Mouse (Mus musculus) hindbrain, embryonic 13.5 days (tissue): ENCODE data around the gene Fry. TPM values are rescaled to one million over a fixed set of nuclear protein-coding genes. Genes with fewer than 3 reads are reported as not detected.

Experiments
- ATAC-seq: fragments of 200-750 bp; cut with Nextera tagmentation; 2 replicates; pipeline ENCODE4 v1.8.0; 2017; ENCODE audit warnings: moderate TSS enrichment; ENCODE audit not compliant: low FRiP score
- H3K27ac ChIP-seq: fragments of 300-500 bp; sonication (generic); 2 replicates; pipeline ENCODE4 v1.5.1; 2015; ENCODE audit warnings: inconsistent platforms, mild to moderate bottlenecking, moderate library complexity
- H3K27me3 ChIP-seq: fragments of 300-500 bp; sonication (generic); 2 replicates; pipeline ENCODE4 v1.6.1; 2015; ENCODE audit warnings: mild to moderate bottlenecking, inconsistent platforms
- H3K36me3 ChIP-seq: fragments of 300-500 bp; sonication (generic); 2 replicates; pipeline ENCODE4 v1.6.1; 2015; ENCODE audit warnings: mild to moderate bottlenecking, inconsistent platforms
- H3K4me1 ChIP-seq: fragments of 300-500 bp; sonication (generic); replicated peaks from 2 replicates; pipeline ENCODE4 v1.6.1; 2015; ENCODE audit warnings: inconsistent platforms
- H3K4me2 ChIP-seq: fragments of 300-500 bp; sonication (generic); 2 replicates; pipeline ENCODE4 v1.6.1; 2015; ENCODE audit warnings: inconsistent platforms, mild to moderate bottlenecking, moderate library complexity
- H3K4me3 ChIP-seq: fragments of 300-500 bp; sonication (generic); 2 replicates; pipeline ENCODE4 v1.5.1; 2015; ENCODE audit warnings: mild to moderate bottlenecking, inconsistent platforms
- H3K9ac ChIP-seq: fragments of 300-500 bp; sonication (generic); 2 replicates; pipeline ENCODE4 v1.6.1; 2015; ENCODE audit warnings: mild to moderate bottlenecking, inconsistent platforms
- H3K9me3 ChIP-seq: fragments of 300-500 bp; sonication (generic); 2 replicates; pipeline ENCODE4 v1.6.1; 2016; ENCODE audit warnings: inconsistent platforms
- WGBS: fragments of 180-500 bp; shearing (Covaris S2); methylation state at CpG from one replicate; pipeline ENCODE4 v1.1.7; 2015; 5-methylcytosine and 5-hydroxymethylcytosine counted together
- polyA plus RNA-seq: library from polyadenylated mRNA; unstranded; fragments of >200 nt; fragmentation: Nextera tagmentation; extraction: Ambion mirVana; gene quantifications from 2 replicates; pipeline ENCODE4 v1.2.1, GENCODE M21; 2015

Gene Fry
- polyA plus RNA-seq, 1 experiment from 2014 or later: 40.7 TPM

GRCm38 (mm10) chr5:150265005-150265404 lies 146.6 kb downstream of the Fry start:
- peaks cover 6% of the 10 kb centered on the region; the same call in 1 of the 2 replicates for H3K36me3 ChIP-seq
- H3K4me3 ChIP-seq: no peak overlapping the region
- H3K9me3 ChIP-seq: no peaks in the 10 kb centered on the region
- no peak overlapping the region for H3K4me2 ChIP-seq
- peaks cover 44% of the 10 kb centered on the region for H3K4me1 ChIP-seq
- no peak overlapping the region for H3K9ac ChIP-seq
- H3K27ac ChIP-seq: no peak overlapping the region
- WGBS: 56% methylated on average over 1 of the region's 1 CpGs
- no peaks in the 10 kb centered on the region for H3K27me3 ChIP-seq
- ATAC-seq: no peak

- no peak overlapping the region for H3K27ac ChIP-seq
- no peaks in the 10 kb centered on the region for H3K27me3 ChIP-seq
- H3K4me2 ChIP-seq: no peak overlapping the region
Observed at GRCm38 (mm10) chr5:150265953-150266352, 147.5 kb downstream of the Fry start.

GRCm38 (mm10) chr5:150268261-150268660 lies 149.8 kb downstream of the Fry start:
- WGBS: 95% methylated on average over 3 of the region's 3 CpGs
- no peak overlapping the region for H3K27ac ChIP-seq
- H3K9me3 ChIP-seq: no peaks in the 10 kb centered on the region
- peaks cover 24% of the 10 kb centered on the region for H3K4me1 ChIP-seq
- no peak overlapping the region for H3K4me3 ChIP-seq
- no peak overlapping the region for H3K4me2 ChIP-seq
- no peaks in the 10 kb centered on the region for H3K27me3 ChIP-seq
- peaks cover 6% of the 10 kb centered on the region; the same call in 1 of the 2 replicates for H3K36me3 ChIP-seq
- no peak overlapping the region for H3K9ac ChIP-seq
- ATAC-seq: no peak

More at GRCm38 (mm10) chr5:150265953-150266352, 147.5 kb downstream of the Fry start:
- ATAC-seq: no peak
- no peak overlapping the region for H3K4me3 ChIP-seq
- no peaks in the 10 kb centered on the region for H3K9me3 ChIP-seq
- H3K4me1 ChIP-seq: peaks cover 44% of the 10 kb centered on the region
- peaks cover 6% of the 10 kb centered on the region; the same call in 1 of the 2 replicates for H3K36me3 ChIP-seq
- 69% methylated on average over 2 of the region's 2 CpGs for WGBS
- no peak overlapping the region for H3K9ac ChIP-seq

- Histone ChIP-seq H3K36me3 (peaks cover 6% of the 10 kb centered on the region; the same call in 1 of the 2 replicates), H3K27ac (no peak overlapping the region), H3K27me3 (no peaks in the 10 kb centered on the region), H3K9ac (no peak overlapping the region), H3K4me3 (no peak overlapping the region), H3K9me3 (no peaks in the 10 kb centered on the region), H3K4me1 (peaks cover 6% of the 10 kb centered on the region; the same call in 1 of the 2 replicates), H3K4me2 (no peak overlapping the region)
- WGBS: 90% methylated on average over 4 of the region's 4 CpGs
- no peak for ATAC-seq
Observed at GRCm38 (mm10) chr5:150270468-150270867, 152.0 kb downstream of the Fry start.

- no peak overlapping the region for H3K27ac ChIP-seq
- H3K4me2 ChIP-seq: no peak overlapping the region
- H3K4me1 ChIP-seq: 0 out of 2 replicates have a peak, but pooled peaks cover 3% of the 10 kb centered on the region
- H3K9ac ChIP-seq: no peak overlapping the region
- 94% methylated on average over 9 of the region's 9 CpGs for WGBS
- no peaks in the 10 kb centered on the region for H3K27me3 ChIP-seq
- no peak for ATAC-seq
- peaks cover 11% of the 10 kb centered on the region; the same call in 1 of the 2 replicates for H3K36me3 ChIP-seq
- H3K9me3 ChIP-seq: no peaks in the 10 kb centered on the region
- no peak overlapping the region for H3K4me3 ChIP-seq
Observed at GRCm38 (mm10) chr5:150272173-150272572, 153.7 kb downstream of the Fry start.

- H3K4me3 ChIP-seq: no peak overlapping the region
- WGBS: 94% methylated on average over 6 of the region's 6 CpGs
- no peak overlapping the region for H3K27ac ChIP-seq
Observed at GRCm38 (mm10) chr5:150275314-150275713, 156.9 kb downstream of the Fry start.

GRCm38 (mm10) chr5:150276611-150277010 lies 158.2 kb downstream of the Fry start:
- Histone ChIP-seq H3K36me3 (0 out of 2 replicates have a peak, but pooled peaks cover 5% of the 10 kb centered on the region), H3K4me2 (no peak overlapping the region), H3K9me3 (0 out of 2 replicates have a peak, but pooled peaks cover 5% of the 10 kb centered on the region), H3K27me3 (no peaks in the 10 kb centered on the region), H3K9ac (no peak overlapping the region), H3K4me3 (no peak overlapping the region), H3K4me1 (0 out of 2 replicates have a peak, but pooled peaks cover 3% of the 10 kb centered on the region), H3K27ac (no peak overlapping the region)
- WGBS: 86% methylated on average over 4 of the region's 4 CpGs
- no peak for ATAC-seq

More at GRCm38 (mm10) chr5:150275314-150275713, 156.9 kb downstream of the Fry start:
- H3K4me2 ChIP-seq: no peak overlapping the region
- no peak overlapping the region for H3K9ac ChIP-seq
- 0 out of 2 replicates have a peak, but pooled peaks cover 3% of the 10 kb centered on the region for H3K4me1 ChIP-seq
- ATAC-seq: no peak
- 0 out of 2 replicates have a peak, but pooled peaks cover 5% of the 10 kb centered on the region for H3K36me3 ChIP-seq
- H3K27me3 ChIP-seq: no peaks in the 10 kb centered on the region
- no peaks in the 10 kb centered on the region for H3K9me3 ChIP-seq

GRCm38 (mm10) chr5:150279387-150279786 lies 160.9 kb downstream of the Fry start:
- H3K4me1 ChIP-seq: 0 out of 2 replicates have a peak, but pooled peaks cover 3% of the 10 kb centered on the region
- H3K27ac ChIP-seq: no peak overlapping the region
- H3K36me3 ChIP-seq: 0 out of 2 replicates have a peak, but pooled peaks cover 5% of the 10 kb centered on the region
- 84% methylated on average over 6 of the region's 6 CpGs for WGBS
- no peak for ATAC-seq
- H3K9me3 ChIP-seq: 0 out of 2 replicates have a peak, but pooled peaks cover 5% of the 10 kb centered on the region
- H3K4me2 ChIP-seq: no peak overlapping the region
- H3K4me3 ChIP-seq: no peak overlapping the region
- H3K27me3 ChIP-seq: no peaks in the 10 kb centered on the region
- H3K9ac ChIP-seq: no peak overlapping the region

GRCm38 (mm10) chr5:150281084-150281483 lies 162.6 kb downstream of the Fry start:
- no peaks in the 10 kb centered on the region for H3K27me3 ChIP-seq
- H3K4me1 ChIP-seq: 0 out of 2 replicates have a peak, but pooled peaks cover 3% of the 10 kb centered on the region
- ATAC-seq: no peak
- H3K9me3 ChIP-seq: 0 out of 2 replicates have a peak, but pooled peaks cover 5% of the 10 kb centered on the region
- H3K4me2 ChIP-seq: no peak overlapping the region
- H3K27ac ChIP-seq: no peak overlapping the region
- no peak overlapping the region for H3K9ac ChIP-seq
- no peak overlapping the region for H3K4me3 ChIP-seq
- whole genome bisulfite sequencing: 88% methylated on average over 2 of the region's 2 CpGs
- 0 out of 2 replicates have a peak, but pooled peaks cover 5% of the 10 kb centered on the region for H3K36me3 ChIP-seq

GRCm38 (mm10) chr5:150282091-150282490 lies 163.6 kb downstream of the Fry start:
- Histone ChIP-seq H3K36me3 (0 out of 2 replicates have a peak, but pooled peaks cover under 1% of the 10 kb centered on the region), H3K9me3 (0 out of 2 replicates have a peak, but pooled peaks cover 5% of the 10 kb centered on the region), H3K27me3 (no peaks in the 10 kb centered on the region), H3K4me1 (no peaks in the 10 kb centered on the region), H3K27ac (no peak overlapping the region), H3K9ac (no peak overlapping the region), H3K4me2 (no peak overlapping the region), H3K4me3 (no peak overlapping the region)
- 81% methylated on average over 7 of the region's 7 CpGs for WGBS
- no peak for ATAC-seq

GRCm38 (mm10) chr5:150287949-150288348 lies 169.5 kb downstream of the Fry start:
- Histone ChIP-seq H3K9me3 (no peaks in the 10 kb centered on the region), H3K4me3 (no peak overlapping the region), H3K27me3 (no peaks in the 10 kb centered on the region), H3K4me2 (no peak overlapping the region), H3K4me1 (peaks cover 13% of the 10 kb centered on the region), H3K36me3 (no peaks in the 10 kb centered on the region; the same call in 1 of the 2 replicates), H3K9ac (no peak overlapping the region), H3K27ac (no peak overlapping the region)
- ATAC-seq: no peak
- 89% methylated on average over 7 of the region's 7 CpGs for WGBS

GRCm38 (mm10) chr5:150289611-150290010 lies 171.2 kb downstream of the Fry start:
- Histone ChIP-seq H3K4me1 (peaks cover 18% of the 10 kb centered on the region), H3K4me2 (no peak overlapping the region), H3K9ac (no peak overlapping the region), H3K36me3 (no peaks in the 10 kb centered on the region; the same call in 1 of the 2 replicates), H3K27me3 (no peaks in the 10 kb centered on the region), H3K27ac (no peak overlapping the region), H3K9me3 (no peaks in the 10 kb centered on the region), H3K4me3 (no peak overlapping the region)
- WGBS: 71% methylated on average over 8 of the region's 8 CpGs
- ATAC-seq: no peak
